Mouse (Mus musculus) megakaryocyte progenitor cell, adult 5-6 weeks (primary cell): ENCODE measurements around the gene Sept5. TPM values are rescaled to one million over a fixed set of nuclear protein-coding genes. Genes with fewer than 3 reads are reported as not detected.

Experiments
- ATAC-seq: replicated peaks from 2 replicates; pipeline ENCODE4 v1.8.0; 2016; ENCODE audit warnings: mild to moderate bottlenecking, moderate TSS enrichment, inconsistent platforms; ENCODE audit not compliant: poor library complexity
- total RNA-seq, 2 experiments: library from RNA; stranded (forward) in 1 of 2; stranded (reverse) in 1 of 2; fragments of 157-497, 149-512 nt in 1 of 2; fragments of 200-1000 nt in 1 of 2; gene quantifications; 2 replicates each; pipeline versions ENCODE4 v1.2.3 to v1.2.4; 2015 to 2017

The Sept5 gene
- total RNA-seq, 2 experiments from 2014 or later = 7.0 to 8.7 TPM

DNA sequence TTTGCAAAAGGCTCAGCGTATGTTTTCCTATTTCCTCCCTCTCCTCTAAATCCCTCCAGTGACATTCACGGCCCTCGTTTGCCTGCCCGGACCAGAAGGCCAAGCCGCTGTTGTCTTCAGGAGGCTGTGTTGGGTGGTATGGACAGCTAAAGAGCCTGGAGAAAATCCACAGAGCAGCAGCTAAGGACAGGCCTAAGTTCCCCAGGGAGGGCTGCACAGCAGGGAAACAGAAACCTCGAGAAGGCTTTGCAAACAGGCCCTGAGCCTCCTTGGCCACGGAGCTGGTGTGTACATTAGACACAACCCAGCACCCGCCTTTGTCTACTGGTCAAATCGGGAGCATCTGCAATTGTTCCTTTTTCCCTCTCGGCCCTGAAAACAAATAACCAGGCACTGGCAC, 44.1 kb downstream of the Sept5 start:
- no peak for ATAC-seq

DNA sequence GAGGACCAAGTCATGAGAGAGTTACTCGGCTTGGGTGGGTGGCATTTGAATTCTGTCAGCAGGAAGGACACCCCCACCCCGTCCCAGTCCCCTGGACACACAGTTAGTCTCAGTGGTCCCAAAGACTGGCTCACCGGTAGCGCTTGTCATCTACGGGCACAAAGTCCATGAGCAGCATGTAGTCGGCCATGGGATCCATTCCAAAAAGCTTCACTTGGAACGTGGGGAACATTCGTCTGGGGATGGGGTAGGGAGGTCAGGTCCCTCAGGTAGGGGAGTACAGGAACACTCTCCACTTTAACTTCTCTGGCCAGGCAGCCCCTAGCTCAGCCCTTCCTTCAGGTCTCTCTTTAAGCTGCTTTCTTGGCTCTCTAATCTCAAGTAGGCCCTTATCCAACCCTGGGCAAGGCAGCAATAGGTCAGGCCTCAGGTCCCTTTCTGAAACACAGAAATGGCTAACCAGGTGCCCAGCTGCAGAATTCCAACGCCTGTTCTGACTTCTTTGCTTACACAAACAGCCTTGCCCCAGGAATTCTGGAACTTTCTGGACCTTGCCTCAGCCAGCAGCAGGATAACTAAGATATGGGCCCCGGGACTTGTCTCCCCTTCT, 44.7 kb downstream of the Sept5 start:
- ATAC-seq = no peak

DNA sequence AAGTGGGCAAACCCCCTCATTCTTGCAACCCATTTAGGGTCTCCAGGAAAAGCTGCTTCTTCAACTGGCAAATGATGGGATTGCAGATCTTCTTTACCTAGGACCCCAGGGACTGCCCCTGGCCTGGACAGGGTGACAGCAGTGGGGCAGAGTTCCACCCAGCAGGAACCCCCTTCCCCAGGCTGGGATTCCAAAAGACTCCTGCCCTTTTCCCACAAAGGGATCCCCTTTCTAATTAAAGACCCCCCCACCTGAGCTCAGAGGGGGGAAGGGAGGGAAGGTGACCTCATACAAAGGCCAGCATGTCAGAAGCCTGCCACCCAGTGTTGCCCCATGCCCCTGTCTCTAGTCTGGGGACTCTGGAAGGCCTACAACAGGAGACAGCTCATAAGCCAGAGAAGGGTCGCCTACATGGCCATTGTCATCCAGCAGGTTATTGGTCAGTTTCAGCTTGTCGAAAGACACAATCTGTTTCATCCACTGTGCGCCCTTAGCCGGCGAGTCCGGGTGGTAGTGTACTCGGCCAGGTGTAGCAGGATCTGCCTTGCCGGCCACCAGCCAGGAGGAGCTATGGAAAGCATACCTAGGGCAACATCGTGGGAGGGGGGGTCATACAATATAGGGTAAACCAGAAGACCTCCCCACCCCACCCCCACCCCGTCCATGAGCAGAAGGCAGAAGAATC, 45.9 kb downstream of the Sept5 start:
- no peak for ATAC-seq

GRCm38 (mm10) chr16:18583169-18583568, 46.6 kb downstream of the Sept5 start:
- ATAC-seq = no peak

GRCm38 (mm10) chr16:18582426-18583148, 47.2 kb downstream of the Sept5 start:
- ATAC-seq = no peak

DNA sequence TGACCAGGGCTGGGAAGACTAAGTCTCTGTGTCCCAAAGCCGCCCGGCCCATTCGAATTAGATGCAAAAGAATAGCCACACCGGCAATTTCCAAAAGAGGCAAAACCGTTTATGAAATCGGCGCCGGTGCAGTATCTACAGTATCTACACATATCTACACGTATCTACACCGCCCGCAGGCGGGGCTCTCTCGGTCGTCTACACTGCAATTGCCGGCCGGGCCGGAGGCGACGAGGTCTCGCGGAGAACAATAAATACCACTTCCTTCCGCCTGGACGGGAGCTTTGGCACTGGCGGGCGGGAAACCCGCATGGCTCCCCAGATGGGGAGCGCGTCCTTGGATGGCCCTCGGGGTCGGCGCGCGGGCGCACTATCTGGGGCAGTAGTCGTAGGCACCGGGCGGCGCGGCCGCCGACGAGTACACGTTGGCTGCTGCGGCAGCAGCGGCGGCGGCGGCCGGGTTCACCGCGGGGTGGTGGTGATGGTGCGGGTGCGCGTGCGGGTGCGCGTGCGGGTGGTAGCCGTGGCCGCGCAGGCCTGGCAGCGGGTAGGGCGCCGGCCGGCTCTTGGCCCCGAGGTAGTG, 48.0 kb downstream of the Sept5 start:
- ATAC-seq = 0 out of 2 replicates have a peak, but pooled peaks have one; percentile 8

- no peak for ATAC-seq
Measured at GRCm38 (mm10) chr16:18581050-18581622, 48.6 kb downstream of the Sept5 start.

DNA sequence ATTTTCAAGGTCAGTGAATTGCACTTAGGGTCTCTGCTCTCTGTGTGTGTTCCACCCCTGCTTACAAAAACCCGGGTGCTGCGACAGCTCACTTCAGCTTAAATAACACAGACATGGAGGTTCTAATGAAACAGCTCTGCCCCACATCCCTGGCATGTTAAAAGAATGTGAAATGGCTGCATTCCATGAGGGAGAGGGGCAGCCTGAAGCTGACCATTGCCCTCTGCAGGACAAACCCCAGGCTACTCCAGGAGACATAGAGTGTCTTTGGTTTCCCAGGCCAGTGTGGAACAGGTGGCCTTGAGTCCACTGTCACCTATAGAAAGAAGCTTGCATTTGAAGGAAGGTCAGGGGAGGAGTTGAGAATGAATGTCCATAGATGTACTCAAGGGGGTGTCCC, 49.4 kb downstream of the Sept5 start:
- no peak for ATAC-seq

DNA sequence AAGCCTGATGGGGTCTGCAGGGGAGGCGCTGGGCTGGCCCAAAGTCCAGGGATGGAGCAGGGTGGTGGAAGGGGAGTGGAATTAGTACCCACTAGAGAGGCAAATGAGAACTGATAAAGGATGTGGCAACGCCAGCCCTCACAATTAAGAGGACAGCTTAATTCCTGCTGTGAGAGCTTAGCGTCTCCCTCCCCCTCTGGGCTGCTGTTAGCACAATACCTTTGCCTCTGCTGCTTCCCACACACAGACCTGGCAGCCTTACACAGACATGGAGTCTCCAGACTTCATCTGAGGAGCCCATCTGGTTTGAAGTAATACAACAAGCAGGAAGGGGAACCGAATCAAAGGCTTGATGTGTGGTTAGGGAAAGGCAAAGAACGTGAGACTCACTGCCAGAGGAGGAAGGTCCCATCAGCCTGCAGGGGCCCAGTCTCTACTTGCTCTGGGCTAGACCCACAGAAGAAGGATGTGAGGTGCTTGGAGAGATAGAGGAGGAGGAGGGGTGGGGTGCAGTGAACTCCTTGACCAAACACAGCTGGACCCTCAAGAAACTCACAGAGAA, 52.1 kb downstream of the Sept5 start:
- ATAC-seq = peak; percentile 57

GRCm38 (mm10) chr16:18577071-18577470, 52.7 kb downstream of the Sept5 start:
- no peak for ATAC-seq

DNA sequence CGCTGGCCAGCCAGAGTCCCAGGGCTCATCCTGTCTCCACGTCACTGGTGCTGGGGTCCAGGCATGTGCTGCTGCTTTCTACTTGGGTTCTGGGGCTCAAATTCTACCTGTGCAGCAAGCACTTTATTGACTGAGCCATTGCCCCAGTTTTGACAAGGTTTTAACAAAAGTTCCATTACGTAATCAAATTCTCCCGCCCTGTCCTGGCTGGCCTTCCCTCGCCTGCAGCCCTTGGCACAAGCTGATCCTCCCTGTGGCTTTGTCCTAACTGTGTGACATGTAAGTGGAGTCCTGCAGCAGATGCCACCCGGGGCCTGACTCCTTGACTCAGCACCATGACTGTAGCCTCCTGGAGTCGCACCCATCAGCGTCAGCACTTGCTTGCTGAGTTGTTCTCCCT, 55.6 kb downstream of the Sept5 start:
- ATAC-seq = no peak

Other genes starting within 250 kb of the Sept5 start
- 14.3 and 23.0 TPM in 2 replicates for gene Txnrd2, start 203.6 kb downstream of the Sept5 start, total RNA-seq (2015)
- 12.5 and 20.6 TPM in 2 replicates for gene Txnrd2, start 203.6 kb downstream of the Sept5 start, total RNA-seq (2017)
- 42.8 and 55.1 TPM in 2 replicates for gene Comt, start 203.1 kb downstream of the Sept5 start, total RNA-seq (2015)
- gene Comt, start 203.1 kb downstream of the Sept5 start, total RNA-seq (2017) = 42.3 and 47.1 TPM in 2 replicates
- 6.4 and 7.3 TPM in 2 replicates for gene Gnb1l, start 131.2 kb downstream of the Sept5 start, total RNA-seq (2015)
- gene Gnb1l, start 131.2 kb downstream of the Sept5 start, total RNA-seq (2017) = 2.4 and 8.8 TPM in 2 replicates
- gene Rtl10, start 131.1 kb downstream of the Sept5 start, total RNA-seq (2015) = 5.8 and 8.1 TPM in 2 replicates
- 2.6 and 4.1 TPM in 2 replicates for gene Rtl10, start 131.1 kb downstream of the Sept5 start, total RNA-seq (2017)
- not detected in 2 replicates for gene Tbx1, start 39.3 kb downstream of the Sept5 start, total RNA-seq (2015)
- not detected in 2 replicates for gene Tbx1, start 39.3 kb downstream of the Sept5 start, total RNA-seq (2017)
- gene Gp1bb, start 7.6 kb downstream of the Sept5 start, total RNA-seq (2015) = 0.76 TPM in 1 of 2 replicates, not detected in the other
- 0.25 TPM in 1 of 2 replicates, not detected in the other for gene Gp1bb, start 7.6 kb downstream of the Sept5 start, total RNA-seq (2017)
- 0.79 and 1.4 TPM in 2 replicates for gene Gm49601, start 3.5 kb downstream of the Sept5 start, total RNA-seq (2015)
- 1.4 and 3.5 TPM in 2 replicates for gene Gm49601, start 3.5 kb downstream of the Sept5 start, total RNA-seq (2017)
- gene Cldn5, start 146.9 kb upstream of the Sept5 start, total RNA-seq (2015) = not detected in 2 replicates
- gene Cldn5, start 146.9 kb upstream of the Sept5 start, total RNA-seq (2017) = not detected in 2 replicates
- 54.3 and 60.0 TPM in 2 replicates for gene Ufd1, start 181.8 kb upstream of the Sept5 start, total RNA-seq (2015)
- 72.6 and 83.2 TPM in 2 replicates for gene Ufd1, start 181.8 kb upstream of the Sept5 start, total RNA-seq (2017)
- 85.4 and 93.9 TPM in 2 replicates for gene Cdc45, start 182.0 kb upstream of the Sept5 start, total RNA-seq (2015)
- 110 and 121 TPM in 2 replicates for gene Cdc45, start 182.0 kb upstream of the Sept5 start, total RNA-seq (2017)
- gene 2510002D24Rik, start 206.6 kb upstream of the Sept5 start, total RNA-seq (2015) = 23.1 and 27.0 TPM in 2 replicates
- gene 2510002D24Rik, start 206.6 kb upstream of the Sept5 start, total RNA-seq (2017) = 23.2 and 36.1 TPM in 2 replicates
- not detected in 2 replicates for gene Gm28539, start 206.6 kb upstream of the Sept5 start, total RNA-seq (2015)
- not detected in 2 replicates for gene Gm28539, start 206.6 kb upstream of the Sept5 start, total RNA-seq (2017)
- 93.4 and 121 TPM in 2 replicates for gene Mrpl40, start 246.9 kb upstream of the Sept5 start, total RNA-seq (2015)
- 105 and 112 TPM in 2 replicates for gene Mrpl40, start 246.9 kb upstream of the Sept5 start, total RNA-seq (2017)
- gene Hira, start 247.1 kb upstream of the Sept5 start, total RNA-seq (2015) = 44.2 and 47.4 TPM in 2 replicates
- gene Hira, start 247.1 kb upstream of the Sept5 start, total RNA-seq (2017) = 55.6 and 70.6 TPM in 2 replicates